ENCODE assay signal across 9 mouse cellular contexts in the genomic region with DNA sequence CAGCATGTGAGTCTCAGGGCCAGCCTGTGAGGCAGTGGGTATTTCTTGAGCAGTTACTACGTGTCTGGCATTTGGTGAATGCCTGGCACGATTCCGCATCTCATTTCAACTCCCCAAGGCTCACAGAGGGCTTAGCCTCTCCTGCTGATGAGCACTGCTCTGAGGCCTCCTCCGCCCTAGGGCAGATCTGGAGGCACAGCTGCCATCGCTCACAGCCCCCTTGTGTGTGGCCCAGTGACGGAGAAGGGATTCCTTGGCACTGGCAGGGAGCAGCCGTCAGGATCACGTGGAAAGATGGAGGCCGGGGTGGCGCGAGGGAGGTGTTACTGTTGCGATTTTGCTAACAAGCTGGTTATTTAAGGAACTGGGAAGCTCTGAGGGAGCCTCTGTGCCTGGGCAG. TPM values are rescaled to one million over a fixed set of nuclear protein-coding genes. Genes with fewer than 3 reads are reported as not detected.
DNase-seq lines count a peak whose midpoint lies in the region; ATAC-seq and TF ChIP-seq lines count a peak whose summit lies in the region.
"Had no signal": no experiment of that assay in that cellular context is flagged by ENCODE, and none has a peak within 500 bp of the region (broad histone marks: within the 10 kb centered on the region; RNA-seq: fewer than 3 reads in every experiment).

No protein-coding gene starts in this region.

- TF ChIP-seq POLR2A in cerebellum, adult 2 months (IDR thresholded peaks at IDR 0.05; ENCODE audit: borderline replicate concordance, insufficient read depth, low read length), result no peak

- WGBS in cerebellum, adult 2 months, result 61% methylated on average over 12 of the region's 12 CpGs
- 30% methylated on average over 12 of the region's 12 CpGs for WGBS in neural tube, embryonic 15.5 days

- peak; percentile 53 to 58 for DNase-seq in cerebellum, postnatal 14 days
- no peak for DNase-seq in cerebellum, adult 2 months
- peak; percentile 82 to 88 for DNase-seq in frontal cortex, postnatal 14 days (ENCODE audit: low spot score in 2 of 2)
- peak; percentile 84 to 92 for DNase-seq in left cerebral cortex, adult 18-20 months (ENCODE audit: low spot score in 2 of 2)
- no peak for DNase-seq in thymus, postnatal 0 days (ENCODE audit: low spot score)
- DNase-seq in kidney, adult 11 months, result no peak
- DNase-seq in adrenal gland, postnatal 4 days (ENCODE audit: low spot score in 2 of 2), result no peak
- DNase-seq: kidney, adult 2 months had no signal

- peaks cover 33% of the 10 kb centered on the region for H3K4me1 ChIP-seq in cerebellum, adult 2 months (ENCODE audit: control insufficient read depth, insufficient read depth, low read length)
- H3K4me1 ChIP-seq in neural tube, embryonic 15.5 days, result peaks cover 15% of the 10 kb centered on the region

- H3K27ac ChIP-seq in cerebellum, adult 2 months (ENCODE audit: insufficient read depth, low read length), result no peak overlapping the region
- H3K27ac ChIP-seq in neural tube, embryonic 15.5 days (replicated peaks), result no peak overlapping the region

- no peak for TF ChIP-seq CTCF in cerebellum, adult 2 months (IDR thresholded peaks at IDR 0.05; ENCODE audit: borderline replicate concordance, insufficient read depth, low read depth, low read length)

- H3K9me3 ChIP-seq in neural tube, embryonic 15.5 days (replicated peaks), result no peaks in the 10 kb centered on the region

- no peaks in the 10 kb centered on the region for H3K27me3 ChIP-seq in cerebellum, adult 2 months (ENCODE audit: control insufficient read depth, insufficient read depth, low read length)
- no peaks in the 10 kb centered on the region for H3K27me3 ChIP-seq in neural tube, embryonic 15.5 days (replicated peaks)

- H3K4me3 ChIP-seq in cerebellum, adult 2 months (replicated peaks; ENCODE audit: insufficient read depth, low read depth, low read length), result no peak overlapping the region
- no peak overlapping the region for H3K4me3 ChIP-seq in neural tube, embryonic 15.5 days (replicated peaks)

- H3K4me2 ChIP-seq in neural tube, embryonic 15.5 days, result no peak overlapping the region

- 0 out of 2 replicates have a peak, but pooled peaks have one; percentile 39 for ATAC-seq in neural tube, embryonic 15.5 days (ENCODE audit: low FRiP score)

- no peaks in the 10 kb centered on the region for H3K36me3 ChIP-seq in neural tube, embryonic 15.5 days

- H3K9ac ChIP-seq in neural tube, embryonic 15.5 days (replicated peaks), result no peak overlapping the region

RNA-seq across cellular contexts. Expression of a gene that starts 52.7 kb away (rescaled TPM):
- 126 and 130 TPM in 2 replicates for polyA plus RNA-seq in cerebellum, adult 2 months (2012; rRNA removed)
- total RNA-seq in left cerebral cortex, adult 18-20 months (2021), result 100 to 1,000 TPM; 215 to 219 TPM
- polyA plus RNA-seq in neural tube, embryonic 15.5 days (2015; fragmentation: Nextera tagmentation; extraction: Ambion mirVana), result 161 and 188 TPM in 2 replicates
- polyA plus RNA-seq in thymus, postnatal 0 days (2015; fragmentation: Nextera tagmentation; extraction: Ambion mirVana), result 40.3 and 44.0 TPM in 2 replicates
- 10 to 100 TPM; 52.4 to 53.9 TPM for total RNA-seq in adrenal gland, postnatal 4 days (2021)

Comparison
In these comparisons a context has a peak if more than half of its experiments do, and no peak if none do; other contexts are left out.
1. DNase-seq: peak in cerebellum, postnatal 14 days (2 of 2), frontal cortex, postnatal 14 days (2 of 2) and left cerebral cortex, adult 18-20 months (2 of 2); none in cerebellum, adult 2 months (0 of 2), thymus, postnatal 0 days (single experiment), kidney, adult 11 months (single experiment) and adrenal gland, postnatal 4 days (0 of 2).